Mouse (Mus musculus): Measurements from ENCODE around the gene Mdm2. TPM values are rescaled to one million over a fixed set of nuclear protein-coding genes. Genes with fewer than 3 reads are reported as not detected.
A peak's percentile ranks its signal among the peaks of the same experiment; 100 is the strongest.

Mdm2 gene
- polyA plus RNA-seq, 1 experiment from 2014 or later: 67.5 TPM

DNA sequence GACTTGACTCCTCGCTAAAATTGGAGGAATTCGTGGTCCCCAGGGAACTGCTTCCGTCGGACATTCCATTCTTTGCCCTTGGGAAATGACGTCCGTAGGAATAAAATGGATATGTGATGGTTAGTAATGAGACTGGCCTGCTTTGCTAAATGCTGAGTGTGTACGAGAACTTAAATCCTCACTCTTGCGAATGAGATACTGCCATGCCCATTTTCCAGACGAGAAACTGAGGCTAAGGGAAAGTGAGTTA lies 68.4 kb downstream of the Mdm2 start:
- WGBS: 85% methylated on average over 9 of the region's 9 CpGs
- Histone ChIP-seq H3K9me3 (no peaks in the 10 kb centered on the region), H3K4me1 (replicated peaks) (peaks cover 4% of the 10 kb centered on the region), H3K4me3 (replicated peaks) (no peak overlapping the region), H3K27me3 (0 out of 2 replicates have a peak, but pooled peaks cover 3% of the 10 kb centered on the region), H3K36me3 (no peaks in the 10 kb centered on the region), H3K9ac (replicated peaks) (no peak overlapping the region), H3K4me2 (replicated peaks) (no peak overlapping the region), H3K27ac (no peak overlapping the region)
- no peak for ATAC-seq

GRCm38 (mm10) chr10:117641400-117642200 lies 69.0 kb downstream of the Mdm2 start:
- peak overlapping the region; percentile 34 for H3K4me2 ChIP-seq (replicated peaks)
- H3K36me3 ChIP-seq: no peaks in the 10 kb centered on the region
- H3K27me3 ChIP-seq: 0 out of 2 replicates have a peak, but pooled peaks cover 3% of the 10 kb centered on the region
- H3K27ac ChIP-seq: no peak overlapping the region
- no peaks in the 10 kb centered on the region for H3K4me1 ChIP-seq (replicated peaks)
- WGBS: 48% methylated on average over 20 of the region's 20 CpGs
- no peak overlapping the region; the same call in 1 of the 2 replicates for H3K9ac ChIP-seq (replicated peaks)
- H3K4me3 ChIP-seq (replicated peaks): no peak overlapping the region
- no peak for ATAC-seq
- H3K9me3 ChIP-seq: no peaks in the 10 kb centered on the region

GRCm38 (mm10) chr10:117640595-117641078 lies 69.9 kb downstream of the Mdm2 start:
- H3K9me3 ChIP-seq: no peaks in the 10 kb centered on the region
- no peak overlapping the region for H3K9ac ChIP-seq (replicated peaks)
- no peak overlapping the region for H3K27ac ChIP-seq
- no peaks in the 10 kb centered on the region for H3K27me3 ChIP-seq
- no peak overlapping the region for H3K4me2 ChIP-seq (replicated peaks)
- no peak overlapping the region for H3K4me3 ChIP-seq (replicated peaks)
- ATAC-seq: no peak
- H3K4me1 ChIP-seq (replicated peaks): no peaks in the 10 kb centered on the region
- WGBS: 79% methylated on average over 7 of the region's 7 CpGs
- no peaks in the 10 kb centered on the region for H3K36me3 ChIP-seq

- no peak overlapping the region for H3K4me3 ChIP-seq (replicated peaks)
- H3K4me1 ChIP-seq (replicated peaks): no peaks in the 10 kb centered on the region
- no peaks in the 10 kb centered on the region for H3K27me3 ChIP-seq
- H3K27ac ChIP-seq: no peak overlapping the region
- no peaks in the 10 kb centered on the region for H3K36me3 ChIP-seq
- no peak overlapping the region for H3K4me2 ChIP-seq (replicated peaks)
- no peak overlapping the region for H3K9ac ChIP-seq (replicated peaks)
- no peak for ATAC-seq
- 63% methylated on average over 21 of the region's 21 CpGs for WGBS
- H3K9me3 ChIP-seq: no peaks in the 10 kb centered on the region
These were observed 70.5 kb downstream of the Mdm2 start for GRCm38 (mm10) chr10:117639899-117640594.

DNA sequence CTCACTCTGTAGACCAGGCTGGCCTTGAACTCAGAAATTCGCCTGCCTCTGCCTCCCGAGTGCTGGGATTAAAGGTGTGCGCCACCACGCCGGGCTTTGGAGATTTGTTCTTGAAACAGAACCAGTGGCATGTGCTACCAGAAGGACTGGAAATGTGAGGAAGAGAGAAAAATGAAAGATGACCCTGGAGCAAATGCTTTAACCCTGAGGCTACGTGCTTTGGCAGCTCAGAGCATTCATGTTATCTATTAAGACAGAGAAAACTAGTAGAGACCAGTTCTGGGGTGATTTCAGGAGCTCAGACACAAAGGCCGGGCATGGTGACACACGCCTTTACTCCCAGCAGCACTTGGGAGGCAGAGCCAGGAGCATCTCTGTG lies 71.3 kb downstream of the Mdm2 start:
- Histone ChIP-seq H3K4me2 (replicated peaks) (no peak overlapping the region), H3K27ac (no peak overlapping the region), H3K9ac (replicated peaks) (no peak overlapping the region), H3K27me3 (no peaks in the 10 kb centered on the region), H3K4me3 (replicated peaks) (no peak overlapping the region), H3K4me1 (replicated peaks) (no peaks in the 10 kb centered on the region), H3K9me3 (no peaks in the 10 kb centered on the region), H3K36me3 (no peaks in the 10 kb centered on the region)
- no peak for ATAC-seq
- WGBS: 94% methylated on average over 8 of the region's 8 CpGs

Other genes starting within 250 kb of the Mdm2 start
- 3.3 and 5.7 TPM in 2 replicates for gene Cpm, start 81.3 kb downstream of the Mdm2 start, polyA plus RNA-seq (2015; fragmentation: Nextera tagmentation; extraction: Ambion mirVana)
- gene Slc35e3, start 35.6 kb upstream of the Mdm2 start, polyA plus RNA-seq (2015; fragmentation: Nextera tagmentation; extraction: Ambion mirVana): 32.4 and 33.1 TPM in 2 replicates
- 44.9 and 45.1 TPM in 2 replicates for gene Nup107, start 81.9 kb upstream of the Mdm2 start, polyA plus RNA-seq (2015; fragmentation: Nextera tagmentation; extraction: Ambion mirVana)
- 140 and 146 TPM in 2 replicates for gene Rap1b, start 135.3 kb upstream of the Mdm2 start, polyA plus RNA-seq (2015; fragmentation: Nextera tagmentation; extraction: Ambion mirVana)